Mouse (Mus musculus): Measurements from ENCODE around the gene Dync1i1. TPM values are rescaled to one million over a fixed set of nuclear protein-coding genes. Genes with fewer than 3 reads are reported as not detected.

The Dync1i1 gene
- total and polyA plus RNA-seq, 2 experiments from 2014 or later: 0.96 to 2.2 TPM

GRCm38 (mm10) chr6:5997535-5997934 lies 272.1 kb downstream of the Dync1i1 start:
- Histone ChIP-seq H3K36me3 (replicated peaks; ENCODE audit: control insufficient read depth, insufficient read depth, low read length) (no peaks in the 10 kb centered on the region), H3K27me3 (ENCODE audit: control insufficient read depth, insufficient read depth, low read length) (no peaks in the 10 kb centered on the region), H3K9ac (replicated peaks; ENCODE audit: low read depth, low read length) (no peak overlapping the region), H3K4me2 (ENCODE audit: low read depth, low read length) (no peak overlapping the region), H3K4me1 (ENCODE audit: control insufficient read depth, insufficient read depth) (0 out of 2 replicates have a peak, but pooled peaks cover 6% of the 10 kb centered on the region), H3K27ac (ENCODE audit: low read depth) (no peak overlapping the region), H3K9me3 (replicated peaks; ENCODE audit: control insufficient read depth, low read length) (no peaks in the 10 kb centered on the region), H3K4me3 (ENCODE audit: low read depth, low read length) (no peak overlapping the region)
- 62% methylated on average over 6 of the region's 6 CpGs for WGBS
- DNase-seq (ENCODE audit: low spot score): no peak
- TF ChIP-seq CTCF (IDR thresholded peaks at IDR 0.05; ENCODE audit: low read depth) (no peak), EP300 (IDR thresholded peaks at IDR 0.05; ENCODE audit: low read depth) (no peak)
- ATAC-seq (ENCODE audit: insufficient read depth, low read depth): no peak

GRCm38 (mm10) chr6:6002061-6002460 lies 276.6 kb downstream of the Dync1i1 start:
- no peaks in the 10 kb centered on the region for H3K27me3 ChIP-seq (ENCODE audit: control insufficient read depth, insufficient read depth, low read length)
- WGBS: 79% methylated on average over 3 of the region's 3 CpGs
- TF ChIP-seq CTCF (IDR thresholded peaks at IDR 0.05; ENCODE audit: low read depth) (no peak), EP300 (IDR thresholded peaks at IDR 0.05; ENCODE audit: low read depth) (no peak)

GRCm38 (mm10) chr6:6004756-6005485 lies 279.5 kb downstream of the Dync1i1 start:
- Histone ChIP-seq H3K9ac (replicated peaks; ENCODE audit: low read depth, low read length) (no peak overlapping the region; the same call in 1 of the 2 replicates), H3K4me1 (ENCODE audit: control insufficient read depth, insufficient read depth) (peaks cover 3% of the 10 kb centered on the region; the same call in 1 of the 2 replicates), H3K4me3 (ENCODE audit: low read depth, low read length) (peak overlapping the region; percentile 17; the same call in 1 of the 2 replicates), H3K27ac (ENCODE audit: low read depth) (no peak overlapping the region), H3K4me2 (ENCODE audit: low read depth, low read length) (peak overlapping the region; percentile 94), H3K27me3 (ENCODE audit: control insufficient read depth, insufficient read depth, low read length) (no peaks in the 10 kb centered on the region), H3K36me3 (replicated peaks; ENCODE audit: control insufficient read depth, insufficient read depth, low read length) (no peaks in the 10 kb centered on the region), H3K9me3 (replicated peaks; ENCODE audit: control insufficient read depth, low read length) (no peaks in the 10 kb centered on the region)
- TF ChIP-seq EP300 (IDR thresholded peaks at IDR 0.05; ENCODE audit: low read depth) (no peak), CTCF (IDR thresholded peaks at IDR 0.05; ENCODE audit: low read depth) (no peak)
- no peak for ATAC-seq (ENCODE audit: insufficient read depth, low read depth)
- WGBS: 32% methylated on average over 12 of the region's 12 CpGs
- peak; percentile 28 for DNase-seq (ENCODE audit: low spot score)

More at GRCm38 (mm10) chr6:6002061-6002460, 276.6 kb downstream of the Dync1i1 start:
- H3K4me2 ChIP-seq (ENCODE audit: low read depth, low read length): no peak overlapping the region
- no peak for DNase-seq (ENCODE audit: low spot score)
- ATAC-seq (ENCODE audit: insufficient read depth, low read depth): no peak
- H3K9ac ChIP-seq (replicated peaks; ENCODE audit: low read depth, low read length): no peak overlapping the region
- no peaks in the 10 kb centered on the region for H3K9me3 ChIP-seq (replicated peaks; ENCODE audit: control insufficient read depth, low read length)
- peaks cover 3% of the 10 kb centered on the region; the same call in 1 of the 2 replicates for H3K4me1 ChIP-seq (ENCODE audit: control insufficient read depth, insufficient read depth)
- no peak overlapping the region for H3K27ac ChIP-seq (ENCODE audit: low read depth)
- H3K36me3 ChIP-seq (replicated peaks; ENCODE audit: control insufficient read depth, insufficient read depth, low read length): no peaks in the 10 kb centered on the region
- no peak overlapping the region for H3K4me3 ChIP-seq (ENCODE audit: low read depth, low read length)

GRCm38 (mm10) chr6:6005762-6006431 lies 280.5 kb downstream of the Dync1i1 start:
- Histone ChIP-seq H3K27ac (ENCODE audit: low read depth) (no peak overlapping the region), H3K36me3 (replicated peaks; ENCODE audit: control insufficient read depth, insufficient read depth, low read length) (no peaks in the 10 kb centered on the region), H3K9ac (replicated peaks; ENCODE audit: low read depth, low read length) (peak overlapping the region; percentile 40), H3K27me3 (ENCODE audit: control insufficient read depth, insufficient read depth, low read length) (no peaks in the 10 kb centered on the region), H3K4me2 (ENCODE audit: low read depth, low read length) (peak overlapping the region; percentile 94), H3K4me1 (ENCODE audit: control insufficient read depth, insufficient read depth) (peaks cover 3% of the 10 kb centered on the region; the same call in 1 of the 2 replicates), H3K9me3 (replicated peaks; ENCODE audit: control insufficient read depth, low read length) (no peaks in the 10 kb centered on the region), H3K4me3 (ENCODE audit: low read depth, low read length) (peak overlapping the region; percentile 64)
- TF ChIP-seq EP300 (IDR thresholded peaks at IDR 0.05; ENCODE audit: low read depth) (no peak), CTCF (IDR thresholded peaks at IDR 0.05; ENCODE audit: low read depth) (peak; percentile 93)
- DNase-seq (ENCODE audit: low spot score) (peak; percentile 79), ATAC-seq (ENCODE audit: insufficient read depth, low read depth) (peak; percentile 94)
- WGBS: 4% methylated on average over 42 of the region's 42 CpGs

- no peaks in the 10 kb centered on the region for H3K4me1 ChIP-seq (ENCODE audit: control insufficient read depth, insufficient read depth)
- ATAC-seq (ENCODE audit: insufficient read depth, low read depth) (no peak), DNase-seq (ENCODE audit: low spot score) (no peak)
- H3K36me3 ChIP-seq (replicated peaks; ENCODE audit: control insufficient read depth, insufficient read depth, low read length): no peaks in the 10 kb centered on the region
- H3K9me3 ChIP-seq (replicated peaks; ENCODE audit: control insufficient read depth, low read length): no peaks in the 10 kb centered on the region
- no peaks in the 10 kb centered on the region for H3K27me3 ChIP-seq (ENCODE audit: control insufficient read depth, insufficient read depth, low read length)
- no peak overlapping the region for H3K4me2 ChIP-seq (ENCODE audit: low read depth, low read length)
- H3K27ac ChIP-seq (ENCODE audit: low read depth): no peak overlapping the region
- TF ChIP-seq CTCF (IDR thresholded peaks at IDR 0.05; ENCODE audit: low read depth) (no peak), EP300 (IDR thresholded peaks at IDR 0.05; ENCODE audit: low read depth) (no peak)
- 71% methylated on average over 2 of the region's 2 CpGs for WGBS
- no peak overlapping the region for H3K9ac ChIP-seq (replicated peaks; ENCODE audit: low read depth, low read length)
- no peak overlapping the region for H3K4me3 ChIP-seq (ENCODE audit: low read depth, low read length)
Observed at GRCm38 (mm10) chr6:6011364-6011763, 285.9 kb downstream of the Dync1i1 start.

Data from heart, postnatal 0 days (tissue).